Mouse (Mus musculus) thymus, adult 2 months (tissue): ENCODE data around the gene Slc2a5.

Experiments used
- CTCF ChIP-seq: fragments of 200-500 bp; IDR thresholded peaks from 2 replicates; pipeline ENCODE4 v1.5.1; 2012; ENCODE audit warnings: mild to moderate bottlenecking, control low read depth, low read length, moderate library complexity, borderline replicate concordance; ENCODE audit not compliant: control insufficient read depth, poor library complexity, insufficient read depth; ENCODE audit errors: extremely low read depth
- POLR2A ChIP-seq: fragments of 200-500 bp; IDR thresholded peaks from 2 replicates; pipeline ENCODE4 v1.6.1; 2012; ENCODE audit warnings: mild to moderate bottlenecking, low read length, control low read depth, moderate library complexity; ENCODE audit not compliant: control insufficient read depth, poor library complexity, insufficient read depth; ENCODE audit errors: extremely low read depth

DNA sequence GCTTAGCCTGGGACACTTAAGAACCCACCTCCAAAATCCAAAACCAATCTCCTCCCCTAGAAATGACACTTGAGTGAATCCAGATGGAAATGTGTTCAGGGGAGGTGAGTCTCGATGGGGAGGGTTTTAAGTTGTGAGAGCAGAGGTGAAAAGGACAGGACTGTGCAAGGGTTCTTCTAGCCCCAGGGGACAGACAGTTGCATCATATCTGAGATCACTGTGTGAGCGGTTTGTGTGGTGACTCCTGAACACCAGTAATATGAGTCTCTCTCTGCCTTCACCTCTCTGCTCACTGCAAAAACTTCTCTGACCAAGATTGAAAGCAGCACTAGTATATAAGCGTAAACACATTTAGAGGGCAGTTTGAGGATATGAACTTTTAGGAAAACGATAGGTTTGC, 27.2 kb downstream of the Slc2a5 start:
- TF ChIP-seq CTCF (no peak), POLR2A (no peak)
